Mouse (Mus musculus) right cerebral cortex, adult 18-20 months (tissue): ENCODE measurements around the gene Frs2.
"Not testable (repeated sequence)": the region's sequence is repeated elsewhere in the genome, so short reads cannot be mapped to it uniquely, and the experiment has no call there.

ENCODE experiments used
- DNase-seq: peaks from one replicate; pipeline ENCODE4 v3.0.0; 2022; ENCODE audit warnings: mixed read lengths

The Frs2 gene

DNA sequence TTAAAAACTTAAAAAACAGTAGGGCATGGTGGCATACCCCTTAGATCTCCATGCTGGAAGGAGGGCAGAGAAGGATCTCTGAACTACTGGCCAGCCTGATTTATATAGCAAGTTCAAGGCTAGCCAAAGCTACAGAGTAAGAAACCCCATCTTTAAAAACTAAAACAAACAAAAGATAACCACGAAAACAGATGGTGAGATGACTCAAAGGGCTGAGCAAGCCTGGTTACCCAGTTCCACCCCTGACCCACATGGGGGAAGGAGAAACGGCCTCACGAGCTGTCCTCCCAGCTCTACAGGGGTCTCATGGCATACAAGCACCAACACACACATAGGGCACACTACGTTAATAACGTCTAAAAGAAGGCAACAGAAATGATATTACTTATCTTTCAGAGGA, 48.2 kb downstream of the Frs2 start:
- DNase-seq = no peak

DNA sequence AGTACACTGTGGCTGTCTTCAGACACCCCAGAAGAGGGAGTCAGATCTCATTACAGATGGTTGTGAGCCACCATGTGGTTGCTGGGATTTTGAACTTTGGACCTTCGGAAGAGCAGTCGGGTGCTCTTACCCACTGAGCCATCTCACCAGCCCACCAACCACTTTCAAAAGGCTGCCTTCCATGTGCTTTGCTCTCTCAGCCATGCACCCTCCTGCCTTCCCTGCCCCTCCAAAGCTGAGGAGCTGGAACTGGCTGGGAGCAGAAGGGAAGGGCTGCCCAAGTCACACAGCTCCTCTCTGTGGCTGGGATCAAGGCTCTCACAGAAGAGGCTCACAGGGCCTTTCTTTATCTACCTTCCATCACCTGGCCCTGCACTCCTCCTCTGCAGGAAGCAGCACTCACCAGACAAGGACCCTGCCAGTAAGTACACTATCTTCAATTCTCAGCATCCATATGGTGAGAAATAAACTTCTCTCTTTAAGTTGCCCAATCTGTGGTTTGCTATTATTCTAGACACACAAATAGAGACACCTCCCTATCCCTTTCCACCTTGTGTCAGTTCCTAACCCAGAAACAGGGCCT, 51.1 kb downstream of the Frs2 start:
- no peak for DNase-seq

DNA sequence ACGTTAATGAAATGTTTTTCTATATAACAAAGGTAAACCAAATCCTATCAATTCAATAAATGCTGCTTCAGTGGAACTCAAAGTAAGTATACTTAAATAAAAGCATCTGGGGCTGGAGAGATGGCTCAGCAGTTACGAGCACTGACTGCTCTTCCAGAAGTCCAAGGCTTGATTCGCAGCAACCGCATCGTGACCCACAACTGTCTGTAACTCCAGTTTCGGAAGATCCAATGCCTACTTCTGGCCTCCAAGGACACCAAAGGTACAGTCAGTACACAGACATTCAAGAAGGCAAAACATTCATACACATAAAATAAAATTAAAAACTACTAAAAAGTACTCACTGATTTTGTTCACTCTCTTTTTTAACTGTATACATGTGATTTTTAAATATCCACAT, 52.2 kb downstream of the Frs2 start:
- DNase-seq = no peak

DNA sequence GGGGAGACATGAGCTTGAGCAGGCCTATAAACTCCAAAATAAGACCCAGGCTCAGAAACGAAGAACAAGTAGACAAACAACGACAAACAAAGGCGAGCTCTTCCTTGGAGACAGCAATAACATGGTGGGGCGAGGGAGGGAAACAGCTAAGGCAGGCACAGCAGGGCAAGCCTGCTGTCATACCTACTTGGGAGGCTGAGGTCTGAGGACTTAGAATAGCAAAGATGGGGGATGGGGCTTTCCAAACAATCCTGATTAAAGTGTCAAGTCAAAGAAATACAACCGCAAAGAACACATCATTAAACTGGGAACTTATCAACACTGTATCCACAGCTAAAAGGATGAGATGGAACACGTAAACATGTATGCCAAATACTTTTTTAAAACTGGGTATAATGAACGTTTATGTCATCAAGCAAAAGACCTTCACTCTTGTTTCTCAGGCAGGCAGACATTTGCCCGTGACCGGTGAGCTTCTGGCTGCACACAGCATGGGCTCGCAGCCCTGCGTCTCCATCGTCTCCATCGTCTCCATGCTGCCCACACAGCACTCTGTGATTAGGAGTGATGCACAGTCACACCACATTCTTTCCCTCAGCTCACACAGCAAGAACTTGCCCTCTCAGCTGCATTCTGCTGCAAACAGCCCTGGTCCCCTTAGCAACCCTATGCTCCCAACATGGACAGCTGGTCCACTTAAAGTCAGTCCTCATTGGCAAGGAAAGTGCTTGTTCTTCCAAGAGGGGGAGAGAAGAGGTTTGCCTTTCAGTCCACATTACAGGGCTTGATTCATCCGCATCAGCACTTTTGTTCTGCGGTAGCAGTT, 53.6 kb downstream of the Frs2 start:
- DNase-seq = no peak

DNA sequence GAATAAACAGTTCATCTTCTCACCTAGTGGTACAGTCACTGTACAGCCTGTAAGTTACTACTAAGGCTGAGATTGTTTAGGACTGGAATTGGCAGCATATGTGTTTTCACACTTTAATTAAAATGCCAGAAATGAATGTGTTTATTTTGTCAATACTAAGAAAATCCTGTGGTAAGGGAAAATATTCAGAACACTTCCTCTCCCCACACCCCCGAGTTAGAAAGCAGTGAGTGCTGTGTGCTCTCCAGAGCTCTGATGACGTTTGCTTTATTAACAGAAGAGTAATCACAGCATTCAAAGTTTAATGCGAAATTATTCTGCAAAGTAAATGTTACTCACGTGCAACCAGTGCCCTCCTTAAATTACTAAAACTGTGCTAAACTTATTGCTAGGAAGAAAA, 58.7 kb downstream of the Frs2 start:
- DNase-seq = no peak

DNA sequence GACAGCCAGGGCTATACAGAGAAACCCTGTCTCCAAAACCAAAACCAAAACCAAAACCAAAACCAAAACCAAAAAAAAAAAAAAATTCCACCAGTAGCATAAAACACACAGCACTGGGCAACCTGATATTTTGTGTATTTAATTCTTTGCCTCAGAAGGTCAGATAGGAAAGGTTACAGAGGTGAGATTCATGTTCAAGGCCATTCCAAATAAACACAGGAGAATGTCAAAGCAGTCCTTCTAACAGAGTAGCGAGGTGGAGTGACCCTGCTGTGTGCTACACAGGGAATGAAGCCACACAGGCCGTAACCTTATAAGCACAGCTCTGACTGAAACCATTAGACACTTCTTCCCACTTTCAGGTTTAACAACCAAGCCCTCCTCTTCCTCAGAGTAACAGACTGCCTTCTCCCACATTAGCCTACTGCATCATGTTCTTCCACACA, 66.4 kb downstream of the Frs2 start:
- DNase-seq = no peak

DNA sequence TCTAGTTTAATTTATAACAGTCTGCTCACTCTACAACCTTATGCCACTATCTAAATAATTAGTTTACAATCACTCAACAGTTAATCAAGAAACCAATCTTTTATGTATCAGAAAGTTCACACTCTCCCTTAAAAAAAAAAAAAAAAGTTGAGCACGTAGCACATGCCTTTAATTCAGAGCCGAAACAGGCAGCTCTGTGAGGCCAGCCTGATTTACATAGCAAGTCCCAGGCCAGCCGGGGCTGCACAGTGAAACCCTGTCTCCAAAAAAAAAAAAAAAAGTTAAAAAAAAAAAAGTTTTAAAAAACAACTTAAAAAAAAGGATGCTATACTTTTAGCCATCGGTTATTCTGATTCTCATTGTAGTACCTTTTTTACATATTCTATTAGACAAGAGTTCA, 67.0 kb downstream of the Frs2 start:
- DNase-seq = no peak

DNA sequence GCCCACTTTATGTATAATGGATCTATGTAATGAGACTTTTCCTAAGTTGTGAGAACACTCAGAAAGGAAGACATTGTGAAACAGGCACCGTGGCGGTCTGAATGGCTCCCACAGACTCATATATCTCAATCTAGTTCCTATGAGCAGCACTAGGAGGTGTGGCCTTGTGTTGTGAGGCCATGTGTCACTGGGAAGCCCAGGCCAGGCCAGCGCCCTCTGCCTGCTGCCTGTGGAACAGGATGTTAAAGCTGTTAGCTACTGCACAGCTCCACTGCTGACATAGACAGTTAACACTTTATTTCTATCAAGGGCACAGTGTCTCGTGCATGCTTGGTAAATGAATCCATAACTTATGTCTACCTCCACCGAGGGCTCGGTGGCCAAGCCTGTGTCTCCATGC, 70.0 kb downstream of the Frs2 start:
- DNase-seq = no peak

DNA sequence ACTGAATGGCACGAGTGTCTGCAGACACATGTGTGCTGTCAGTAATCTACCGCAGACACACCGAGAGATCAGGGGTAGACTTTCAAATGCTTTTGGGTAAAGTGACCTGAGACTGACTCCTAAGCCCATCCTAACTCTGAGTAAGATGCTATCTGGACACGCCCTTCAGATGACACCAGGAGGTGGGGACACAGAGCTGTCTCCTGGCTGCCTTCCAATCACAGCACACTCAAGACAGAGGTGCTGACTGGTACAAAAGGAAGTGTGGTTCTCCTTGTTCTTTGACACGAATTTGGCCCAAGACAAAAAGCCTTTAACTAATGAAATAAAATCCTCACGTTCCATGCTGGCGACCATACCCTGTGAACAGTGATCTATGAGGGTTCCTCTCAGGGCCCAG, 75.2 kb downstream of the Frs2 start:
- no peak for DNase-seq

DNA sequence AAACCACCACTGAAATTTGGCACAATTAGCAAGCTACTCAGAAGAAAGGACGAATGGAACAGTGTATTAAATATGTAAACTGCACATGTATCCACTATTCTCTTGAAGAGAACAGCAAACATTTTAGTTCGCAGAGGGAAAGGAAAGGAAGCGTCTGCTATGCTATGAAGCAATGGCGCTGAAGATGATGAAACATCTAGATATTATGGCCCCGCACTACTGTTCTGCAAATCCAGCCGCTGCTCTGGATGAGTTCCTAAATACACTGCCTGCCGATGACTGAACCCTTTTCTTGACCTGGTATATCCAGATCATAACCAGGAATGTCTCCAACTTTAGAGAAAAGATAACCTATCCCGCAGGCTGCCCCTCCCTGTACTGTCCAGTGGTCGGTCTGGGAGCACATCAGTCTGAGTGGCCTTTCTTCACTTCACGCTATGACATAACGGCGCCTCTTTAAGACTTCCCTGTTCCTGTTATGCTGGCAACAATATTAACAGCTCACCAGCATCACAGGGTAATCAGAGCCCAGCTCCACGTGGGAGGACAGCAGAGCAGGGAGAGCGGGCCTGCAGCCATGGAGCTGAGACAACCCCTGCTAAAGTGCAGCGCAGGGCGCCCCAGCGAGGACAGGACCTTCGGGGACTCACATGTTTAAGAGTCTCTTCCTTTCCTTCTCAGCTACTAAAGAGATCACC, 76.0 kb downstream of the Frs2 start:
- DNase-seq = no peak

DNA sequence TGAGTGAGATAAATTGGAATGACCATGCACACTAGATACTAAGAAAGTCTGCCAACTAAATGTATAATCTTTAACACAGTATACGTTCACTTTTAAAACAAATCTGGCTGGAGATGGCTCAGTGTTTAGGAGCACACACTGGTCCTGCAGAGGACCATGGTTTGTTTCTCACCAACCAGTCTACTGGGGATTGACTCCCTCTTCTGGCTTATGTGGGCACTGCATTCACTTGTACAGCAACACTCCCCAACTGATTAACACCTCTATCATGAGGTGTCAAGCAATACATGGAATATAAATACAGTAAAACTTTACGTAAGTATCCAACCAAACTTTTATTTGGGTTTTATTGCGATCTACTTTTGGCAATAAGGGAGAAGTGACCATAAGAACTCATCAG, 79.2 kb downstream of the Frs2 start:
- no peak for DNase-seq

DNA sequence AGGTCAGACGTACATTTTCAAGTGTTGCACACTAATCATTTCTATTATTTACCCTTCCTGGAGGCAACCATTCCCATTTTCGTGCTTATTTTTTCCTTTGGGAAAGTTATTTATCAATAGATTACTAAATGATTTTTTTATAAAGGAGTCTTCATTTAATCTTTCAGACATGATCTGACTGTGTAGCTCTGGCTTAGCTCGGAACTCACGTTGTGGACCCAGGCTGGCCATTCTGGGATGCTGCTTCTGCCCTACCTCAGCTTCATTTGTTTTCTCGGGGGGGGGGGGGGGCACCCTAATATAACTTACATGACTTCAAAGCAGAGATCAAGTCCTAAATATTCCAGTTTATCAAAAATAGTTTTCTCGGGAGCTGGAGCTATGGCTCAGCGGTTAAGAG, 84.3 kb downstream of the Frs2 start:
- DNase-seq = no peak

DNA sequence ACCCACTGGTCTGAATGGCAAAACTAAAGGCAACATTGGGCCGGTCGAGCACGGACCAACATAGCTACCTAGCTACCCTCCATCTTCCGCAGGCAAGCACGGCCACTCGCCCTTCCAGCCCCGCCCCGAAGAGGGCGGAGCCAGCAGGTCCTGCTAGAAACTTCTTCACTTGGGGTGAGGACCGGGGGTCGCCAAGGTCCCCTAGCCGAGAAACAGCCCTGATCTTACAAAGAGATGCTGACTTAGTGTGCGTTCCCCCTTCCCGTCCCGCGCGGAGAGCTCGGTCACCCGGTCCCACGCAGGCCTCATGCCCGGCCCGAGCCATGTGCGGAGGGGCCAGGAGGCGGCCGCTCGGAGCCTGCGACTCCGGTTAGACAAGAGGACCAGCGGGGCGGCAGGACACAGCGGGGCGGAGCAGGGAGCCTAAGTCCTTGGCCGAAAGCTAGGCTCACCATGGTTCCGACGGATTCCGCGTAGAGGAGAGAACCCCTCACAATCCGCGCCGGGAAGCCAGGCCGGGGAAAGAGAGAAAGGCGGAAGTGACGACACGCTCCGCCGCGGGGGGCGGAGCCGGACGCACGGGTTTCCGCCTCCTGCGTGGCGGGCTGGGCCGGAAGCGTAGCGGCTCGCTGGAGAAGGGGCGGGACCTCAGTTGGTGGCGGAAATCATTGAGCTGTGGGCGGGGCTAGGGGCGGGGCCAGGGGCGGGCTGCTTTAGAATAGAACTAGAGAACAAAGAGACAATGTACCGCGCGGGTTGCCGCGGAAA, 84.9 kb downstream of the Frs2 start, which contains the start of gene Cct2:
Cct2 (minus strand) TSS at position 561 of the 768 bp plus-strand sequence.
- DNase-seq = peak; percentile 92

DNA sequence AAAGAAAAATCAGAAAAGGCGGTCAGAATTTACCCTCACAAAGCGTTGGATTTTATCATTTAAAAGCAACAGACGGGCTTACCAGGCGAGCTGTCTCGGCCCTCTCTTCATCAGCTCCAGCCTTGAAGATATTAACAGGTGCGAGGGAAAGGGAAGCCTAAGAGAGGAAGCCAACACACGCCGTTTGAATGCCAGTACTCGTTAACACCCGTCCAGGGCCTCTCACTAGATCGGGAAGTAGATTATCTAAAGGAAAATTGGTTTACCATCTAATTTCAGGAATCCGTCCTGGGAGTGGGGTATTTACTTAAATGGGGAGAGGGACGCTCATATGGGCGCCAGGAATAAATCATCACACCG, 85.5 kb downstream of the Frs2 start:
- DNase-seq = no peak

DNA sequence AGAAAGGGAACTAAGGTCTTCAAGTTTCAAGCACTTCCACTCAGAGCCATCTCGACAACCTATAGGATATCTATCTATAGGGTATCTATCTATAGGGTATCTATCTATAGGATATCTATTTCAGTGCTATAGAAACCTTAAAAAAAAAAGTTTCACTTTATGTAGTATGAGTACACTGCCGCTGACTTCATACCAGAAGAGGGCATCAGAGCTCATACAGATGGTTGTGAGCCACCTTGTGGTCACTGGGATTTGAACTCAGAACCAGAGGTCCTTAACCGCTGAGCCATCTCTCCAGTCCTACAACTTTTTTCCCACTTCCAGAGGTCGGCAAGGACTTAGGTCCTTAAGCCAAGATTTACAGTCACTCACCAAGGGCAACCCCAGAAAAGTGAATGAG, 92.7 kb downstream of the Frs2 start:
- no peak for DNase-seq

DNA sequence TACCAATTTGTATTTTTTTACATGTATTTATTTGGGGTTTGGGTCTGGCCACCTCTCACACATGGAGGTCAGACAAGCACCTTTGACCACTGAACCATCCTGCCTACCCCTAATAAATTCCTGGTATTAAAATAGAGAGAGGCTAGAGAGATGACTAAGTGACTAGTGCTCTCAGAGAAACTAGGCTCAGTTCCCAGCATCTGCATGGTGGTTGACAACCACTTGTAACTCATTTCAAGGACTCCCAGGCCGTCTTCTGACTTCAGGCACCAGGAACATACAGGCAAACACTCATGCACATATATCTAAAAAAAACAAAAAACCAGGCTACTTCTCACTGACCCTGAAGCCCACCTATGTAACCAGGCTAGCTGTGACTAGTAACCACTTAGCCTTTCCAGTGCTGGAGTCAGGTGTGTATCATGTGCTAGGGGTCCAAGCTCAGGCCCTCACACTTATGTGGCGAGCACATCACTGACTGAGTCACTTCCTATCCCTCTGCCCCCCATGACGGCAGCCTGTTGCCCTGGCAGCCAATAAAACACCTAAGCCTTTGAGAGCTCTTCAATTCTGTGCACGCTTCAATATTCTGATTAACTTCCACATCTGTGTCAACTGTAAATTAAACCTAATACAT, 98.3 kb downstream of the Frs2 start:
- DNase-seq = no peak

DNA sequence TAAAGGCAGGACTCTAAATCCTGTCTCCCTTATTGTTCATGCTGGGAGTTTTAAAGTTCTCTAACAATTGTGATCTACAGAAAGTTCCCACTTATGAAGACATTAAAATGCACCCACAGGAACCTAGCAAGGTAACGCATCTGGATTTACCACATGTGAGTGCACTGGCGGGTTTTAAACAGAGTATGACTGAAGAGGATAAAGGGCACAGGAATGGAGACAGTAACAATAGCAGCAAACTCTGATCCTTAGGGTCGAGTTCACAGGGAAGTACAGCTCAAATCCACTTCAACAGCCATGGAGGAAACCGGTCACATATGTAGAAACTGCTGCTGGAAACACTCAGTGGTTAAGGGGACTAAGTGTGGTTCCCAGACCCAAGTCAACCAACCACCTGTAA, 99.1 kb downstream of the Frs2 start:
- no peak for DNase-seq

DNA sequence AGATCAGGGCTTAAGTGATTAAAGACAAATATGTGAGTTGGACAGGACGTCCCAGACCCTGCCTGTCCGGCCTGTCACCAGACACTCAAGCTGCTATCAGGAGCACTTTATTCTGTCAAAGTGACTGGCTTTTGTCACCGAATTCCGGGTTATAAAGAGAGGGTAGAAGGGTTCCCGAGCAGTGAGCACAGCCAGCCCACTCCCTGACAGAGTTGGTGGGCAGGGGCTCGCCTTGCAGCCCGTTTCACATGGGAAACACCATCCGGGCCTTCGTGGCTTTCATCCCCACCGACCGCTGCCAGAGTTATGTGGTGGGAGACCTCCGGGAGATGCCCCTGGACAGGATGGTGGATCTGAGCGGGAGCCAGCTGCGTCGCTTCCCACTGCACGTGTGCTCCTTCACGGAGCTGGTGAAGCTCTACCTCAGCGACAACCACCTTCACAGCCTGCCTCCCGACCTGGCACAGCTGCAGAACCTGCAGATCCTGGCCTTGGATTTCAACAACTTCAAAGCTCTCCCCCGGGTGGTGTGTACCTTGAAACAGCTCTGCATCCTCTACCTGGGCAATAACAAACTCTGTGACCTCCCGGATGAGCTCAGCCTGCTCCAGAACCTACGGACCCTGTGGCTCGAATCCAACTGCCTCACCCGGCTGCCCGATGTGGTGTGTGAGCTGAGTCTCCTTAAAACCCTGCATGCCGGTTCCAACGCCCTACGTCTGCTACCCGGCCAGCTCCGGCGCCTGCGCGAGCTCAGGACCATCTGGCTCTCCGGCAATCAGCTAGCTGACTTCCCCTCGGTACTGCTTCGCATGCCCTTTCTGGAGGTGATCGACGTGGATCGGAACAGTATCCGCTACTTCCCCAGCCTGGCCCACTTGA, 102.9 kb downstream of the Frs2 start, which contains the start of gene Lrrc10:
Lrrc10 (plus strand) TSS at position 167 of the 882 bp plus-strand sequence.
- peak; percentile 24 for DNase-seq

DNA sequence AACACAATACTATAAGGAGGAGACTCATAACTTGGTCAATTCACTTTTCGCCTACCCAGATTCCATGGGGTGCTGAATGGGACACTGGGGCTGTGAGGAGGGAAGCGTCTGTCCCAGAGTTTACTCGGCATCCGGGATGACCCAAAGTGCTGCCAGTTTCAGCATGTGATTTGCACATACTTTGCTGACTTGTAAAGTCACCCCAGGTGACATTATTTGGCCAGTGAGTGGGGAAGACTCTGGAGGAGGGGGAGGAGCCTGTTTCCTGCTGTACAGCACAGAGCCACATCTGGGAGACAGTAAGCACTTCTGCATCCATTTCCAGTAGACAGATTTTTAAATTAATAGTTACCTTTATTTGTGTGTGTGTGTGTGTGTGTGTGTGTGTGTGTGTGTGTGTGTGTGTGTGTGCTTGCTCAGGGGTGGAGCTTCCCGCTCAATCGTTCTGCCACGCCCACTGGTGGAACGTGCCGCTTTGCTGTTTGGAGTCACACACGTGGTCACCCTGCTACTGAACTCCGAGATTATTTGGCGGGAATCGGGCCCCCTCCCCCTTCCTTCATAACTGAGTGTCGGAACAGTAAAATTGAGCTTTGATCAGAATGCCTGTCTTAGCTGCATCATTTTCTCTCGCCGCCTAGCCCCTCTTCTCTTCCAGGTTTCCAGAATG, 104.7 kb downstream of the Frs2 start:
- not testable (repeated sequence) for DNase-seq

DNA sequence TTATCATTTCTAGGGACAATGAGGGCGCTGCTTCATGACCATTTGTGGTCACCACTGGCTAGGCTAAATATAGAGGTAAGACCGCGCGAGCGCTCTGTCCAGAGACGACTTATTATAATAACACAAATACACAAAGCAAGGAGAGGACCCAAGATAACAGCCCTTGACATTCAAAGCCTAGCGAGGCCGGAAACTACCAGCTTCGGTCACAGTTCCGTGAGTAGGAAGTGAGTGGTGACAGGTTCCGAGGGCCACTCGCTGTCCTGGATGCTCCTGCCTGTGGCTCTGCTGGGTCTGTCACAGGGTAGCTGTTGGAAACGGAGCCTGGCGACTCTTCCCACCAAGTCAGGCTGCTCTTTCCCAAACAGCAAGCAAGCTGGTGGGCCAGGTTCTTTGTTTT, 106.0 kb downstream of the Frs2 start:
- no peak for DNase-seq

DNA sequence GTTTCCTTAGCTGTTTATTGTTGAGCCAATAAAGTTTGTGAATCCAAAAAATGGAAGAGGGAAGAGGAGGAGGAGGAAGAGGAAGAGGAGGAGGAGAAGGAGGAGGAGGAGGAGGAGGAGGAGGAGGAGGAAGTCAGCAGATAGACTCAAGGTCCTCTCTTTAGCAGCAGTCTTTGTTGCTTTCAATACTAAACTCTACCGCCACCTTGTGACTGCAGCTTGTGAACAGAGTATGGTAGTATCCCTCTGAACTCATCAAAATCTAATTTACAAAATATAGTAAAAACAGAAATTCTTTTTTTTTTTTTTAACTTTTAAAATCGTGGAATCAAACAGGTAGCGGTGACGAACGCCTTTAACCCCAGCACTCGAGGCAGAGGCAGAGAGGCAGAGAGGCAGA, 108.0 kb downstream of the Frs2 start:
- DNase-seq = no peak
